27 mouse cellular contexts compared by ENCODE assay signal in genomic region chr1:179161947-179162346, GRCm38 (mm10).
DNase-seq lines count a peak whose midpoint lies in the region; ATAC-seq and TF ChIP-seq lines count a peak whose summit lies in the region.
"Had no signal": no experiment of that assay in that cellular context is flagged by ENCODE, and none has a peak within 500 bp of the region (broad histone marks: within the 10 kb centered on the region; RNA-seq: fewer than 3 reads in every experiment).

No protein-coding gene starts in this region.

- H3K9me3 ChIP-seq in hindbrain, embryonic 11.5 days (ENCODE audit: control insufficient read depth, low read length), result no peaks in the 10 kb centered on the region
- H3K9me3 ChIP-seq in hindbrain, embryonic 14.5 days (ENCODE audit: control insufficient read depth, low read length), result no peaks in the 10 kb centered on the region
- H3K9me3 ChIP-seq in midbrain, embryonic 13.5 days, result no peaks in the 10 kb centered on the region
- H3K9me3 ChIP-seq: hindbrain, embryonic 15.5 days; limb, embryonic 13.5 days; liver, embryonic 12.5 days; neural tube, embryonic 13.5 days had no signal

- no peaks in the 10 kb centered on the region for H3K4me1 ChIP-seq in hindbrain, embryonic 11.5 days (replicated peaks; ENCODE audit: control insufficient read depth, insufficient read depth, low read length)
- peaks cover 20% of the 10 kb centered on the region for H3K4me1 ChIP-seq in hindbrain, embryonic 14.5 days (replicated peaks; ENCODE audit: control insufficient read depth, insufficient read depth, low read length)
- peaks cover 27% of the 10 kb centered on the region for H3K4me1 ChIP-seq in midbrain, embryonic 13.5 days (replicated peaks)
- H3K4me1 ChIP-seq: liver, embryonic 12.5 days had no signal

- TF ChIP-seq POLR2A in brain, embryonic 14.5 days (IDR thresholded peaks at IDR 0.05; ENCODE audit: borderline replicate concordance, extremely low read depth, insufficient read depth, insufficient read length, poor library complexity, severe bottlenecking), result no peak

- no peaks in the 10 kb centered on the region for H3K36me3 ChIP-seq in hindbrain, embryonic 11.5 days (ENCODE audit: control insufficient read depth, insufficient read depth, low read length)
- no peaks in the 10 kb centered on the region for H3K36me3 ChIP-seq in hindbrain, embryonic 14.5 days (replicated peaks; ENCODE audit: control insufficient read depth, insufficient read depth)
- H3K36me3 ChIP-seq in midbrain, embryonic 13.5 days, result no peaks in the 10 kb centered on the region
- H3K36me3 ChIP-seq: hindbrain, embryonic 15.5 days; limb, embryonic 13.5 days; liver, embryonic 12.5 days; neural tube, embryonic 13.5 days had no signal

- H3K9ac ChIP-seq in hindbrain, embryonic 11.5 days (ENCODE audit: low read depth, low read length), result no peak overlapping the region
- no peak overlapping the region for H3K9ac ChIP-seq in hindbrain, embryonic 14.5 days
- no peak overlapping the region for H3K9ac ChIP-seq in midbrain, embryonic 13.5 days (replicated peaks)
- H3K9ac ChIP-seq: hindbrain, embryonic 15.5 days; limb, embryonic 13.5 days; liver, embryonic 12.5 days; neural tube, embryonic 13.5 days had no signal

- 18% methylated on average over 6 of the region's 6 CpGs for WGBS in hindbrain, embryonic 11.5 days
- WGBS in hindbrain, embryonic 14.5 days, result 8% methylated on average over 6 of the region's 6 CpGs
- WGBS in midbrain, embryonic 13.5 days, result 7% methylated on average over 6 of the region's 6 CpGs

- TF ChIP-seq CTCF in brain, embryonic 14.5 days (IDR thresholded peaks at IDR 0.05; ENCODE audit: borderline replicate concordance, extremely low read depth, insufficient read depth, insufficient read length), result no peak

- peak; percentile 27 for DNase-seq in hindbrain, embryonic 11.5 days (ENCODE audit: low spot score)
- no peak for DNase-seq in hindbrain, embryonic 14.5 days (ENCODE audit: low spot score)
- peak; percentile 58 for DNase-seq in brain, embryonic 14.5 days (ENCODE audit: low read depth)
- peak; percentile 48 for DNase-seq in embryo, embryonic 10.5 days (ENCODE audit: low spot score)
- no peak for DNase-seq in gastrocnemius, postnatal 4 days (ENCODE audit: low spot score in 2 of 2)
- DNase-seq: adrenal gland, adult 2 months; cerebellum, adult 11-12 months; cerebellum, postnatal 10 days; gastrocnemius, adult 2 months; heart, postnatal 10 days; kidney, adult 9 months; kidney, postnatal 36 days; layer of hippocampus, adult 9-11 months; lung, adult 18-20 months; lung, postnatal 10 days; retina, postnatal 1 day; right cerebral cortex, postnatal 25 days; spleen, adult 18-20 months; thymus, postnatal 25 days had no signal

- H3K27ac ChIP-seq in hindbrain, embryonic 11.5 days (ENCODE audit: low read depth, low read length), result no peak overlapping the region
- no peak overlapping the region for H3K27ac ChIP-seq in hindbrain, embryonic 14.5 days
- peak overlapping the region; percentile 11; the same call in 1 of the 2 replicates for H3K27ac ChIP-seq in midbrain, embryonic 13.5 days
- H3K27ac ChIP-seq: gastrocnemius, adult 2 months; hindbrain, embryonic 15.5 days; limb, embryonic 13.5 days; liver, embryonic 12.5 days; neural tube, embryonic 13.5 days had no signal

- H3K4me2 ChIP-seq in hindbrain, embryonic 11.5 days (replicated peaks; ENCODE audit: low read depth, low read length), result no peak overlapping the region
- H3K4me2 ChIP-seq in hindbrain, embryonic 14.5 days (replicated peaks), result no peak overlapping the region
- no peak overlapping the region for H3K4me2 ChIP-seq in midbrain, embryonic 13.5 days (replicated peaks)
- H3K4me2 ChIP-seq: heart, embryonic 11.5 days; hindbrain, embryonic 15.5 days; limb, embryonic 13.5 days; liver, embryonic 12.5 days; neural tube, embryonic 13.5 days had no signal

- no peak overlapping the region for H3K4me3 ChIP-seq in hindbrain, embryonic 11.5 days (ENCODE audit: low read depth, low read length)
- no peak overlapping the region for H3K4me3 ChIP-seq in hindbrain, embryonic 14.5 days (replicated peaks; ENCODE audit: low read length)
- no peak overlapping the region for H3K4me3 ChIP-seq in midbrain, embryonic 13.5 days (replicated peaks)
- H3K4me3 ChIP-seq: gastrocnemius, adult 2 months; hindbrain, embryonic 15.5 days; limb, embryonic 13.5 days; liver, embryonic 12.5 days; neural tube, embryonic 13.5 days had no signal

- no peaks in the 10 kb centered on the region for H3K27me3 ChIP-seq in hindbrain, embryonic 11.5 days (ENCODE audit: control insufficient read depth, insufficient read depth, low read length)
- H3K27me3 ChIP-seq in hindbrain, embryonic 14.5 days (ENCODE audit: control insufficient read depth, insufficient read depth, low read length), result no peaks in the 10 kb centered on the region
- H3K27me3 ChIP-seq in midbrain, embryonic 13.5 days, result no peaks in the 10 kb centered on the region
- H3K27me3 ChIP-seq: hindbrain, embryonic 15.5 days; limb, embryonic 13.5 days; liver, embryonic 12.5 days; neural tube, embryonic 13.5 days had no signal

- ATAC-seq in hindbrain, embryonic 11.5 days (ENCODE audit: low FRiP score), result no peak
- no peak for ATAC-seq in hindbrain, embryonic 14.5 days (ENCODE audit: low FRiP score)
- no peak for ATAC-seq in midbrain, embryonic 13.5 days
- ATAC-seq in granulocyte monocyte progenitor cell, adult 5-6 weeks (replicated peaks; ENCODE audit: poor library complexity, severe bottlenecking), result no peak
- ATAC-seq: intestine, embryonic 16.5 days; liver, embryonic 12.5 days had no signal

Comparison
In these comparisons a context has a peak if more than half of its experiments do, and no peak if none do; other contexts are left out.
1. DNase-seq: peak in hindbrain, embryonic 11.5 days (single experiment), brain, embryonic 14.5 days (single experiment) and embryo, embryonic 10.5 days (single experiment); none in hindbrain, embryonic 14.5 days (single experiment) and gastrocnemius, postnatal 4 days (0 of 2).